Mouse (Mus musculus) embryo, embryonic 11 days (tissue): ENCODE results near the gene Cand2.

ENCODE experiments used
- DNase-seq: peaks from one replicate; pipeline ENCODE4 v3.0.0-alpha.2; 2015

Gene Cand2

DNA sequence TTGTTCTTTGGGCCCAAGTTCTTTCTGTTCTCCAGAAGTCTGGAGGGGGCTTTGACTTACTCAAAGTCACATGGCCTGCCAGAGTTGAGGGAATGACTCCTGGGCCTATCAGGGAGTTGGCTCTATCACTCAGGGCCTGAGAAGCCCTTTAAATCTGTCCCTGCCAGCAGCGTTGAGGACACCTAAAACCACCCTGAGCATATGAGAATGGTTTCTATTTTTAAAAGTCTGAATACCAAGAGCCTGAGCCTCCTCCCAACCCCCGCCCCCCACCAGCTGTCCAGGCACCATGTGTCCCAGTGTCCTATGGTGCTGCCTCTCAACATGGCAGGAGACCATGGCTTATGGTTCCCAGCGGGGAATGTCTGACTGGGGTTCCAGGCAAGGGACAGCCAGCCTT lies 1.5 kb downstream of the Cand2 start:
- DNase-seq = peak; percentile 25

DNA sequence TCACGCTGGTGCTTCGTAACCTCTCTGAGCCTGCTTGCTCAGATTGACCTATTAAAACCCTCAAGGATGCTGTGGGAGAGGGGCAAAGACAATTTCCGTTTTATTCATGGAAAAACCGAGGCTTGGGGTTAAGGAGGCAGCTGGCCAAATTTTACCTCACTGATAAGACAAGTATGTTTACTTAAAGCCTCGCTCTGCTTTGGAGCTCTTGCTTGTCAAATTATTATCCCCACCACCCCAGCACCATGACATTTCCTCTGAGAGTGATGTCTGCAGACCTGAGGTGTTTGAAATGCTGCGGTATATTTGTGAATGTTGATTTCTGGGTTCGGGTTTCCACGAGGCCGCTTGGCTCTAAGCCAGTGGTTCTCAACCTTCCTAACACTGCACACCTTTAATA lies 2.0 kb downstream of the Cand2 start:
- DNase-seq = no peak

DNA sequence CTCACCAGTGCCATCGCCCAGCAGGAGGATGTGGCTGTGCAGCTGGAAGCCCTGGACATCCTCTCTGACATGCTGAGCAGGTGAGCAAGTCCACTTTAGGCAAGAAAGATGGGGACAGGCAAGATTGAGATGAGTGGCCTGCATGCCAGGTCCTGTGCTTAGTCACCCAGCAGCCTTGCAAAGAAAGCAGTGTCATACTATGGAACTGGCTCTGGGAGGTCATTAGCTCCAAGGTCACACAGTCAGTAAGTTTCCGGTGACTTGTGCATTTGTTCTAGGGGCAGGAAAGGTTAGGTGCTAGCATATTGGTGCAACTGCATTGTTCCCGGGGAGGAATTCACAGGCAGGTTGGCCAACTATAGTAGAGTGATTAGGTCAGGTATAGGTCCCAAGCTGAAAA lies 8.4 kb downstream of the Cand2 start:
- no peak for DNase-seq

DNA sequence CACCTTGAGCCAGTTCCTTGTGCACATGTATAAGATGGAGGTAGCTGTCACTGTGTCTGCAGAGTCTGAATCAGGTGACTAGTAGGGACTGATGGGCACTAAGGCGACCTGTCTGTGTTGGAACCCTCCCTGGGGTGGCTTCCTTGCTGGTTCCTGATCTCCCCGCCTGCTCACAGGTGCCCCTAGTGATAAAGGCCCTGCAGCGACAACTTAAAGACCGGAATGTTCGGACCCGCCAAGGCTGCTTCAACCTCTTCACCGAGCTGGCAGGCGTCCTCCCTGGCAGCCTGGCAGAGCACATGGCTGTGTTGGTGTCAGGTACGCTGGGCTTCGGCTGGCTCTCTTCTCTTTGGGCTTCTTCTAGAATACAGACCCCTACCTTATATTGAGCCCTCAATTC lies 16.7 kb downstream of the Cand2 start:
- no peak for DNase-seq

DNA sequence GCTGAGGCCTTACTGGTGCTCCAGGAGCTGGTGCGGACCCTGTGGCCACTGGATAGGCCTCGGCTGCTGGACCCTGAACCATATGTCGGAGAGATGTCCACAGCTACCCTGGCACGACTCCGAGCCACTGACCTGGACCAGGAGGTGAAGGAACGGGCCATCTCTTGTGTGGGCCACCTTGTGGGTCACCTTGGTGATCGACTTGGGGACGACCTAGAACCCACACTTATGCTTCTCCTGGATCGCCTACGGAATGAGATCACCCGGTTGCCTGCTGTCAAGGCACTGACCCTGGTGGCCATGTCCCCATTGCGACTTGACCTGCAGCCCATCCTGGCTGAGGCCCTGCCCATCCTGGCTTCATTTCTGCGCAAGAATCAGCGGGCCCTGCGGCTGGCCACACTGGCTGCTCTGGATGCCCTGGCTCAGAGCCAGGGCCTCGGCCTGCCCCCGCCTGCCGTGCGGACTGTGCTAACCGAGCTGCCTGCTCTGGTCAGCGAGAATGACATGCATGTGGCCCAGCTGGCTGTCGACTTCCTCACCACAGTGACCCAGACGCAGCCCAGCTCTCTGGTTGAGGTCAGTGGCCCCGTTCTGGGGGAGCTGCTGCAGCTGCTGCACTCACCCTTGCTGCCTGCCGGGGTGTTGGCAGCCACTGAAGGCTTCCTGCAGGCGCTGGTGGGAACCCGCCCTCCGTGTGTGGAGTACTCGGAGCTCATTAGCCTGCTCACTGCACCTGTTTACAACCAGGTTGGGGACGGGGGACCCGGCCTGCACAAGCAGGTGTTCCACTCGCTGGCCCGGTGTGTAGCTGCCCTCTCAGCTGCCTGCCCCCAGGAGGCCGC lies 17.7 kb downstream of the Cand2 start:
- DNase-seq = no peak

DNA sequence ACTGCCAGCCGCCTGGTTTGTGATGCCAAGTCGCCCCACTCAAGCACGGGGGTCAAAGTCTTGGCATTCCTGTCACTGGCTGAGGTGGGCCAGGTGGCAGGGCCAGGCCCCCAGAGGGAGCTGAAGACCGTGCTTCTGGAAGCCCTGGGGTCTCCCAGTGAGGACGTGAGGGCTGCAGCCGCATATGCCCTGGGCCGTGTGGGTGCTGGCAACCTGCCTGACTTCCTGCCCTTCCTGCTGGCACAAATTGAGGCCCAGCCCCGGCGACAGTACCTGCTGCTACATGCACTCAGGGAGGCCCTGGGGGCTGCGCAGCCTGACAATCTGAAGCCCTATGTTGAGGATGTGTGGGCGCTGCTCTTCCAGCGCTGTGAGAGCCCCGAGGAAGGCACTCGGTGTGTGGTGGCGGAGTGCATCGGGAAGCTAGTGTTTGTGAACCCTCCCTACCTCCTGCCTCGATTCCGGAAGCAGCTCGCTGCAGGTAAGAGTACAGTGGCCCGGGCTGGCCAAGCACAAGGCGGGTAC lies 18.4 kb downstream of the Cand2 start:
- DNase-seq = no peak

DNA sequence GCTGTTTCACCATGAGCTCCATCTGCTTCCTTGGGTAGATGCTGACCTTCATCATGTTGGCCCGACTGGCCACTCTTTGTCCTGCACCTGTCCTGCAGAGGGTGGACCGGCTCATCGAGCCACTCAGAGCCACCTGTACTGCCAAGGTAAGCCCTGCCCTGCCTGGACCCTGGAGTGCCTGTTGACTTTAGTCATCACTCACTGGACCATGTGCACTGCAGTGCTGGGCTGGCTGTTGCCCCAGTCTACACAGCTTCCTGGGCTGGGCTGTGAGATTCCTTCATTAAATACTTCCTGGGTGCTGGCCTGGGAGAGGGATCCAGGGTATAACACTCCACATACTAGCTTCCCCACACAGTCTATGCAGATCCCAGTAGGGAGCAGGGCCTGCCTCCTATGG lies 27.5 kb downstream of the Cand2 start:
- DNase-seq = no peak

DNA sequence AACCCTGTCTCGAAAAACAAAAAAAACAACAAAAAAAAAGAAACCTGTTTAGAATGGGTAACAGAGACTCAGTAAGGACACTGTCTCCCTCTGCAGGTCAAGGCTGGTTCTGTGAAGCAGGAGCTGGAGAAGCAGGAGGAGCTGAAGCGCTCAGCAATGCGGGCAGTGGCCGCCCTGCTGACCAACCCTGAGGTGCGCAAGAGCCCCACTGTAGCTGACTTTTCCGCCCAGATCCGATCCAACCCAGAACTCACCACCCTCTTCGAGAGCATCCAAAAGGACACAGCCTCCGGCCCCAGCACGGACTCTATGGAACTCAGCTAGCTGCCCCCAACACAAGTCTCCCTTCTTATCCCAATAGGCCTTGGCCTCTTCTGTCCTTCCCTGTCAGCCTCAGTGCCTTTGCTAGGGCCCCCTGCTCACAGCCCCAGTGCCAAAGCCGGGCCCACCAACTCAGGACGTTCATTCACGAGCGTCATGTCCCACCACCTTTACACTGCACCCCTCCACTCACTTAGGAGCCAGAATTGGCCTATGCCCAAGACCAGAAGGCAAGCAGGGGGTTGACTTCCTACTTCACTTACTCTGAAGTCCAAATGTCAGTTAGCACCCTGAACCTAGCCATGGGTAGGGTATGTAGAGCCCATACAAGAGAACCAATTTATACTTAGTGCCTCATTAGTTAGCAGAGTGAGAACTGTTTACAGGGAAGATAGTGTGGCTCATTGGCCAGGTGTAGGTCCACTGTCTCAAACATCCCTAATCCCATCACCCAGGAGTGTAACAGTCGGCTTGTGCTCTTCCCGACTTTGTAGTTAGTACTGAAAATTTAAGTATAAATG lies 29.4 kb downstream of the Cand2 start:
- DNase-seq = peak; percentile 83

DNA sequence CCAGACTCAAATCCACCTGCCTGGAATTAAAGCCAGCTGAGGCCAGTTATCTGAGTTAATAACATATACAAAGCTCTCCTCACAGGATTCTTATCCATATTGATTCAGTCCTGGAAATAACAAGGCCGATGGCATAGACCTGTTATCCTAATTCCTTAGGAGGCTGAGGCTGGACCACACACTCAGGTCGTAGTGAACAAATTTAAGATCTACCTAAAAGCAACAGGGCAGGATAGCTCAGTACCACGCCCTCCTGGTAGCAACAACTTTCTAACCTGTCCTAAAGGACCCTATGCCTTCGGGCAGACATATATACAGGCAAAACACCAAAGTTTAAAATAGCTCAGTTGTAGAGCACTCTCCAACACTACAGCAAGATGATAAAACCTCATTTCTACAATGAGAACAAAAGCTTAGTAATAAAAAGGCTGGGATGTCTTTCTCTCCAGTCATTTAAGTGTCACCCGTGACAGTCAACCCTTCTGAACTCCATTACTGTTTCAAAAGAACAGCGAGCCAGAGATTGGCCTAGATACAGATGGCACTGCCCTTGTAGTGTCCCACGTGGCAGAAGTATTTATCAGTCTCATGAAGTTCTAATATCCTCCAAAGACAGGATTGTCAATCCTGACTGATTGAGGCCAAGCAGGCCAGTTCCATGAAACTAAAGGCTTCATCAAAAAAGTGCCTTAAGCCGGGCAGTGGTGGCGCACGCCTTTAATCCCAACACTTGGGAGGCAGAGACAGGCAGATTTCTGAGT lies 30.3 kb downstream of the Cand2 start:
- DNase-seq = no peak

DNA sequence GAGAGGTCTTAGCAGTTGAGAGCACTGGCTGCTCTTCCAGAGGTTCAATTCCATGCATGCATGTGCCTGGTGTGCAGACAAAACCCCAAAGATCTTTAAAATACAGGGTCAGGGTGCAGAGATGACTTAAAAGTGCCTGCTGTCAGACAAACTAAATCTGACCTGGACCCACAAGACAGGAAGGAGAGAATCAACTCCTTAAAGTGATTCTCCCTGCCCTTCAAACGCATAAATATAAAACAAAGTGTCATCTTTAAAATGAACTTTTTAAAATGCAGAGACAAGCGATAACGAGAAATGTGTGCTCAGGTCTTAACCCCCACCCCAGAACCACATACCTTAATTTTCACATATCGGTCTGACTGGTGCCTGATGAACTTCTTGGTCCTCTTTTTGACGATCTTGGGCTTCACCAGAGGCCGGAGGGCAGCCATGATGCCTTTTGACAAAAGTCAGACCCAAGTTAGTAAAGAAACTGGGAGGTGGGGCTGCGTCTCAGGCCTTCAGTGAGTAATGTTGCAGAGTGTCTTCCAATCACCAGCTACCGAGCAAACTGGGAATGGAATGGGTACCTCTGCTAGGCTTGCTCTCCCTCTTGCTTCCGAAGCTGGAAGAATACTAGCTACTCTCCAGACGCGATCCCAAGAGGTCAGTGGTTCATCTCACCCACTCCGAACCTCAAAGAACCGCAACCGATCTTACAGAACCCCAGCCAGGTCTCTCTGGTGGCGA lies 33.3 kb downstream of the Cand2 start:
- no peak for DNase-seq

DNA sequence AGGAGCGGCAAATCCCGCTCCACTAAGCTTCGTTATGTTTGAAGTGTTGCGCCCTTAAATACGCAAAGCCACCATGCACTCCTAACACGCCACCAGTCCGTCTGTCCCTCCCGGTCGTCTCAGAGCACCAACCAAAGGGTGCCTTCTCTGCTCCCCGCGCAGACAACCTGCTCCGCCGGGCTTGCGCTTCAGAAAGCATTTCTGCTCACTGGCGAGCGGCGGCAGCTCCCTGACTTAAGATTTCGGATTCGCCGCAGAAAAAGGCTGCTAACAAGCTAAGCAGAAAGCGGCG lies 33.8 kb downstream of the Cand2 start:
- no peak for DNase-seq

DNA sequence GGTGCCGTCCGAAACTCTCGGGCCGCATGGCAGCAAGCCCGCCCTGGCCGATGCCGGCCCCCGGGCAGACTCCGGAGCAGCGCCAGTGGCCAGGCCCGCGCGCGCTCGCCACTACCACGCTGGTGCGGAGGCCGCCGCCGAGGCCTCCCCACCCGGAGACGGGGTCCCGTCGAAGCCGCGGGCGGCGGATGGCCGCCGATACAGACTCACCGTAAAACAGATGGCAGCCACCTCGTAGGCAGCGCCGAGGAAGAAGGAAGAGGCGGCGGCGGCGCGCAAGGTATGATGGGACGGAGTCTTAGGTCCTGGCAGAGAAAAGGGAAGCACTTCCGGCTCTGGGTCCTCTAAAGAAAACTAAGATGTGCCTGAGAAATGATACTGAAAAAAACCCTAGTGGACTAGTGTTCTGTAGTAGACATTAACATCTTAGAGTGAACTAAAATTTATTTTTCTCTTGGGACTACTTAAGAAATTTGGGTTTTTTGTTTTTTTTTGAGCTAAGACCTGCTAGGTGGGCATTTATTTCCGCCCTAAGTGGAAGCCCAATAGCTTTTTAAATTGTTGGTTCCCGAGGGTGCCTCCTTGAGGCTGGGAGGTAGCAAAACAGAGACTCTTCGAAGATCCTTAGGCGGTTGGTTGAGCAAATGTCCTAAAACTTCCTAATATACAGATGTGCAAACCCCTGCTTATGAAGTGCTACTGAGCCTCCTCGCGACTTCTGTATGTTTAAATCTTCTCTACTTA lies 34.3 kb downstream of the Cand2 start, which contains the start of gene Rpl32:
Gene Rpl32 (minus strand): TSS at position 260 of the 744 bp plus-strand sequence.
- DNase-seq = peak; percentile 93

DNA sequence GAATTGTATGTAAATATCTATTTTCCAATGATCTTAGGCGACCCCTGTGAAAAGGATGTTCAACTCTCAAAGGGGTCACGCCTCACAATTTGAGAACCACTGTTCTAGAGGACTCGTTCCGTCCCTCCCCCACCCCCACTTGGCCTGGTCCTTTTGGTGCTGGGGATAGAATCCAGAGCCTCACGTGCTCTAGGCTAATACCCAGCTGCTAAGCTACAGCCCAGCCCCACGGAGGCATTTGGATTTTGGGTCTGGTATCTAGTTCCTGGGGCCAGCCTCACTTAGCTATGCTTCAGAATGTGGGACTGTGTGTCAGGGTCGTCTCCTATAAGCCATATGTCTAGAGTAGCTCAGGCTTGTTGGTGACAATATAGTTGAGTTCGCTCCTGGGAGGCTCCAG lies 37.3 kb downstream of the Cand2 start:
- no peak for DNase-seq

DNA sequence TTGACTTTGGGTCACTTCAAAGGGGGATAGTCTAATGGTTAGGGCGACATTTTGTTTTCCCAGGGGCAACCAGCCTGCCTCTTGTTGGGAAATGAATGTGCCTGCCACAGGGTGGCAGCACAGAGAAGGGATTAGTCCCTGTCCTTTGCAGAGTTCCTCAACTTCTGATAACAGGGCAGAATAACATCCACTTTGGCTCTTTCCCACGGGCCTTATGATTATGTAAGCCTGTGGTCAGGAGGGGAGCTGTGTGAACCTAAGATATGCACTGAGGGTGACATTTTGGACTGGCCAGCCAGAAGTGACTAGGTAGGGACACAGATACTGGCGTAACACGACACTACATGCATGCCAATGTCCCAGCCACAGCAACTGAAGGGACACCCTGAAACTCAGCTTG lies 39.8 kb downstream of the Cand2 start:
- DNase-seq = peak; percentile 81

DNA sequence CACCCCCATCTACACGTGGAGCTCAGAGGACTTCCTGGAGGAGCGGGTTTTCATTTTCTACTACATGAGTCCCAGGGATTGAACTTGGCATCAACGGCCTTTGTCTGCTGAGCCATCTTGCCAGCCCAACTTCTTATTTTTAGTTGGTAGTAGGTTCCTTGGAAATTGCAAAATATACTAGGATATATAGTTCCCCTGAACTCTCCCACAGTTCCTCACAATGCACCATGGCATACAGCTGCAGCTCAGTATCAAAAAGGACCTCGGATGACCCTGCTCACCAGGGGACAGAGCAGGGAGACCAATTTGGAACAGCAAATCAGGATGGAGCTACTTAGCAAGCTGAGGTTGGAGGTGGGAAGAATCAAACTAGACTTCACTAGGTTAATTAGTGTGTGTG lies 40.7 kb downstream of the Cand2 start:
- DNase-seq = no peak

DNA sequence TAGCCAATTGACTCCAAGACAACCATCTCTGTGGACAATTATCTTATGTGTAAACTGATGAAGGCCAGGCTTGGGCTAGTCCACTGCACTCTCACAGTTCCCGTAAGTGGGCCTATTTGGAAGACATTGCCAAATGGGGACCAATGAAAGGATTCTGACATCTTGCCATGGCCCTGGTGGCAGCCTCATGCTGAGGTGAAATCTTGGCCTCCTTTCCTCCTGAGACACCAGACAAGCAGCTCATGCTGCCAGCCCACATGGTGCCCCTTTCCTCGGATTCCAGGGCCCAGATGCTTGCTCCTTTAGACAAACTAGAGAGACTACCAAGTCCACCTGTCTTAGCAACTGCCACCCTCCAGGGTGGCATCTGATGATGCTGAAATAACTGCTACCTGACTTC lies 43.8 kb downstream of the Cand2 start:
- no peak for DNase-seq

DNA sequence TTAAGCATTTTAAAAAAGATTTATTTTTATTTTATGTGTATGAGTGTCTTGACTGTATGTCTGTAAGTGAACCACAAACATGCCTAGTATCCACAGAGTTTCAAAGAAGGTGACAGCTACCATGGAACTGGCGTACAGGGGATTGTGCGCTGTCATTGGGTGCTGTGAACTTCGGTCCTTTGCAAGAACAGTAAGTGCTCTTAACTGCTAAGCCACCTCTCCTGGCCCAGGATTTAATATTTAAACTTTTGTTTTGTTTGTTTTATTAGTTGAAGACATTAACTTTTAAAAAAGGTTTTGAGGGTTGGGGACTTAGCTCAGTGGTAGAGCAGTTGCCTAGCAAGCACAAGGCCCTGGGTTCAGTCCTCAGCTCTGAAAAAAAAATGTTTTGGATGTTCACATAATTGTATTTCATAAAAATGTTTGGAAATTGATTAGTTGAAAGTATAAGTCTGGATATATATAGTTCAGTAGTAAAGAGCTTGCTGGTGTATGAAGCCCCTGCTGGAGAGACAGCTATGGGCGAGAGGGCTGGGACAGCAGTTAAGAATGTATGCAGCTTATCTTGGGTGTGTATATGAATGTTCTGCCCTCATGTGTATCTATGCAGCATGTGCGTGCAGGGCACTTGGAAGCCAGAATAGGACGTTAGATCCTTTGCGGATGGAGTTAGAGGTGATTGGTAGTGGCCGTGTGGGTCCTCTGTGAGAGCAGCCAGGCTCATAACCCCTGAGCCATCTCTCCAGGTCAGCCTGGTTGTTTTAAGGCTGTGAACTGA lies 47.1 kb downstream of the Cand2 start:
- no peak for DNase-seq

DNA sequence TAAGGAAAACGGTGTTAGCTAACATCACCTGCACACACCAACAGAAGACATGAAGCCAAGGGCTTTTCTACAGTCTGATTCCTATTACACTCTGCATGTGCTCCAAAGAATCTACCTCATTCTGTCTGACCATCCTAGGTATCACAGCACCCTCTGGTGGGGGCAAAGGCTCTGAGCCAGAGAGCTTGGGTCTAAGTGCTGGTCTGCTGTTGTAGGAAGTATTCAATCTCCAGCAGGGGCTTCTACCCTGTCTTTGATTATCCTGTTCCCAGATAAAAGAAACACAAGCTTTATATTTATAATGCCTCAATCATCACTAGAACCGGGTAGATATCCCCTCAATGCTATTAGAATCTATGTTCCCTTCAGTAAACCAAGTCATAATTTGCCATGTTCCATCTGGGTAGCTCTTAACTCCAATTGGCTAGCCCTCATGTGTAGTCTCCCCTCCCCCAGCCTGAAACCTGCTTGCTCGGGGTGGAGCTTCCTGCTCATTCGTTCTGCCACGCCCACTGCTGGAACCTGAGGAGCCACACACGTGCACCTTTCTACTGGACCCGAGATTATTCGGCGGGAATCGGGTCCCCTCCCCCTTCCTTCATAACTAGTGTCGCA lies 49.6 kb downstream of the Cand2 start:
- peak; percentile 90 for DNase-seq

DNA sequence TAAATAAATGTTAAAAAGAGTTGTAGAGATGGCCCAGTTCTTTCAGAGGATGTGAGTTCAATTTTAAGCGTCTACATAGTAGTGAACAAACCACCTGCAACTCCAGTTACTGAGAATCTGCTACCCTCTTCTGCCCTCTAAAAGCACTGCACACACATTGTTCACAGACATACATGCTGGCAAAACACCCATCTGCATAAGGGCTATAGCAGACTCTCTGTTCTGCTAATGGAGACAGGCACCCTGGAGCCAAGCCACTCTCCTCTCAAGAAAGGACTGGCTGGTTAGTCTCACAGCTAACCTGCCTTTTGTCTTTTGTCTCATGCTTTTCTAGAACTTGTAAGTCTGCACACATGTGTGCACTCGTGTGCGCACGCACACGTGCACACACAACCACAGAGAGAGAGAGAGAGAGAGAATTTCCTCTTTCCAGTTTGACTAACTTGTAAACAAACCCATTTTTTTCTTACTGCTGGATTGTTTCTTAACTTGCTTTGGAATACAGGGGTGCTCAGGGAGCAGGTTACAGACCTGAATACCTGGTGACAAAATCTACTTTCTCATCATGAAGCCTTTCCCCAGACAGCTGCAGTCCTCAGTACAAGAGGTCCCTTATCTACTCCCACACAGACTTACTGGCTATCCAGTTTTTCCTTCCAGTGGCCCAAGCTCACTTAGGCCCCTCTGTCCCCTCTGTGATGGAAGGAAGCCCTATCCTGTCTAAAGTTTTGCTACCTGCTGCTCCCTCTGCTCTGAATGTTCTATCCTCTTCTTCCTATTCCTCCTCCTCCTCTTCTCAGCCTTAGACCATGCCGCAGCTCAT lies 56.7 kb downstream of the Cand2 start:
- DNase-seq = no peak
